Mouse (Mus musculus) embryonic facial prominence, embryonic 15.5 days (tissue): Measurements from ENCODE around the gene Gpn3. TPM values are rescaled to one million over a fixed set of nuclear protein-coding genes. Genes with fewer than 3 reads are reported as not detected.
A peak's percentile ranks its signal among the peaks of the same experiment; 100 is the strongest.
"Not testable (repeated sequence)": the region's sequence is repeated elsewhere in the genome, so short reads cannot be mapped to it uniquely, and the experiment has no call there.

Experiments
- ATAC-seq: fragments of 200-750 bp; cut with Nextera tagmentation; 2 replicates; pipeline ENCODE4 v1.8.0; 2017; ENCODE audit warnings: low read depth, moderate TSS enrichment; ENCODE audit not compliant: insufficient number of reproducible peaks, low FRiP score, low TSS enrichment
- H3K27ac ChIP-seq: fragments of 300-500 bp; sonication (generic); replicated peaks from 2 replicates; pipeline ENCODE4 v1.5.1; 2015; ENCODE audit warnings: mild to moderate bottlenecking, inconsistent platforms
- H3K27me3 ChIP-seq: fragments of 300-500 bp; sonication (generic); 2 replicates; pipeline ENCODE4 v1.6.1; 2015; ENCODE audit warnings: inconsistent platforms
- H3K36me3 ChIP-seq: fragments of 300-500 bp; sonication (generic); 2 replicates; pipeline ENCODE4 v1.6.1; 2015; ENCODE audit warnings: mild to moderate bottlenecking, inconsistent platforms
- H3K4me1 ChIP-seq: fragments of 300-500 bp; sonication (generic); 2 replicates; pipeline ENCODE4 v1.6.1; 2015; ENCODE audit warnings: inconsistent platforms
- H3K4me2 ChIP-seq: fragments of 300-500 bp; sonication (generic); replicated peaks from 2 replicates; pipeline ENCODE4 v1.6.1; 2015; ENCODE audit warnings: mild to moderate bottlenecking, inconsistent platforms
- H3K4me3 ChIP-seq: fragments of 300-500 bp; sonication (generic); replicated peaks from 2 replicates; pipeline ENCODE4 v1.5.1; 2015; ENCODE audit warnings: mild to moderate bottlenecking, inconsistent platforms
- H3K9ac ChIP-seq: fragments of 300-500 bp; sonication (generic); 2 replicates; pipeline ENCODE4 v1.6.1; 2015; ENCODE audit warnings: inconsistent platforms
- H3K9me3 ChIP-seq: fragments of 300-500 bp; sonication (generic); replicated peaks from 2 replicates; pipeline ENCODE4 v1.6.1; 2016; ENCODE audit warnings: inconsistent platforms
- WGBS: fragments of 180-500 bp; shearing (Covaris S2); methylation state at CpG from one replicate; pipeline ENCODE4 v1.1.7; 2015; 5-methylcytosine and 5-hydroxymethylcytosine counted together
- polyA plus RNA-seq: library from polyadenylated mRNA; unstranded; fragments of >200 nt; fragmentation: Nextera tagmentation; extraction: Ambion mirVana; gene quantifications from 2 replicates; pipeline ENCODE4 v1.2.1, GENCODE M21; 2015

Gene Gpn3
- polyA plus RNA-seq, 1 experiment from 2014 or later, result 61.3 TPM

DNA sequence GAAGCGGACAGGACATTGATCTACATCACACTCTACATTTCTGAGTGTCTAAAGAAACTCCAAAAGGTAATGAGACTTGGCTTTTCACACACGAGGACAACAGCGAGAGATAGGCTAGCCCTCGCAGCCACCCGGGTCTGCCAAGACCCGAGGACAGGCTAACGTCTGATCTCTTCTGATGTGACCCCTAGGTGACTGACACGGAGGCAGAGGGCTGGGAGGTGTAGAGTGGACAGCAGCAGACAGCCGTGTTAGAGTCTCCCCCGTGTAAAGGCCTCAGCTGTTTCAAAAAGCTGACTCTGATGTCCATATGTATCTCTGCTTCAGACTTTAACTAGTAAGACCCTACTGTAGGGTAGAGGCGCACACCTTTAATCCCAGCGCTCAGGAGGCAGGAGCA lies 31.7 kb downstream of the Gpn3 start:
- Histone ChIP-seq H3K4me3 (no peak overlapping the region), H3K27me3 (no peaks in the 10 kb centered on the region), H3K36me3 (peaks cover 79% of the 10 kb centered on the region), H3K9ac (no peak overlapping the region), H3K4me1 (no peaks in the 10 kb centered on the region), H3K27ac (no peak overlapping the region), H3K4me2 (no peak overlapping the region), H3K9me3 (no peaks in the 10 kb centered on the region)
- no peak for ATAC-seq
- 89% methylated on average over 12 of the region's 12 CpGs for WGBS

DNA sequence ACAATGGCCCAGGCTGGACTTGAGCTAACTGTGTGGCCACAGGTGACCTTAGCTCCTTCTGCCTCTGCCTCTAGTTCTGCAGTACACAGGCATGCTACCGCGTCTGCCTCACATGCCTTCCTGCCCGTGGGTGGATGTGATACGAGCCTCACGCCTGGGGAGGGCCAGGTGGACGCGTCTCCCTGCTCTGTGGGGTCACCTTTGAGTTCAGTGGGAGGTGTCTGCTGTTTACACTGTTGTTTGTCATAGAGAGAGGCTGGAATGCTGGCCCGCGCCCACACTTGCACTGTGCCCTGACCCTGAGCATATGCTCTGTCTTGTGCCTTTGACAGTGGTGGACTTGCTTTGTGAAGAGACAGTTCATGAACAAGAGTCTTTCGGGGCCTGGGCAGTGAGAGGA lies 33.9 kb downstream of the Gpn3 start:
- WGBS, result 92% methylated on average over 10 of the region's 10 CpGs
- H3K4me3 ChIP-seq, result no peak overlapping the region
- H3K27me3 ChIP-seq, result no peaks in the 10 kb centered on the region
- ATAC-seq, result no peak
- no peak overlapping the region for H3K4me2 ChIP-seq
- H3K9me3 ChIP-seq, result no peaks in the 10 kb centered on the region
- H3K27ac ChIP-seq, result no peak overlapping the region
- H3K4me1 ChIP-seq, result no peaks in the 10 kb centered on the region
- H3K9ac ChIP-seq, result no peak overlapping the region
- H3K36me3 ChIP-seq, result peaks cover 78% of the 10 kb centered on the region

DNA sequence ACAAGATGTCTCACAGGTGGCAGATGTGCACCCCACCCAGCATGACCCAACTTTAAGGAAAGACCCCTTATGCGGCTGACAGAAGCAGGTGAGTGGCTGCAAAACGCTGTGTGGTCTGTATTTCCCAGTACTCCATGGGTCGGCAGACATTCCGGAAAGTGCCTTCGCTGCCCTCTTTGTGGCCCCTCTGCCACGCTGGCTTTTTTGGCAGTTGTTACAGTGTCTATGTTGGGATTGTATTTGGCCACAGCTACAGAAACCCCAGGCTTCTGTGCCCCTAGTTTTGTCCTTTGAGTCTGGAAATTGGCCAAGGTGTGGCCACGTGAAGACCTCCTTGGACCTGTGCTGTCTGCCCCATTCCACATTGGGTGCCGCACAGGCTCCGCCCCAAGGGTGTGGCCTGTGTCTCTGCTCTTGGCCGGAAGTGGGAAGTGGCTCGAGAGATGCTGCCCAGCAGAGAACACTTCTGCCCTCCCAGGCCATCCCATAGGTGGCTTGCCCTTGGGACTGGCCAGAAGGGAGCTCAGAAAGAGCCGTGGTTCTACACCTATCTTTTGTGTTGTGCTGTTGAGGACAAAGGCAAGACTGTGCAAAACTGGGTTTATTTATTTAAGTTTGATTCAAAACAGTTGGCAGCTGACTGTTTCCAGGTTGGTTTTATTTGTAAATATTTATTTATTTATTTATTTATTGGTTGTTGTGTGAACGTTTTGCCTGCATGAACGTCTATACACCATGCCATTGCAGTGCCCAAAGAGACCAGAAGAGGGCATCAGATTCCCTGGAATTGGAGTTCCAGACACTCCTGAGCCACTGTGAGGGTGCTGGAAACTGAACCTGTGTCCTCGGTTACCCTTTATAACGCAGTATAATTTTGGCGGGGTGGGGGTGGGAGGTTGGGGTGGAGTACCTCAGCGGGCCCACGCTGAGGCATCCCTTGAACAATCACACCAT lies 38.3 kb downstream of the Gpn3 start:
- Histone ChIP-seq H3K27ac (no peak overlapping the region), H3K36me3 (peaks cover 39% of the 10 kb centered on the region), H3K4me1 (peaks cover 2% of the 10 kb centered on the region; the same call in 1 of the 2 replicates), H3K27me3 (no peaks in the 10 kb centered on the region), H3K4me3 (no peak overlapping the region), H3K9me3 (no peaks in the 10 kb centered on the region), H3K9ac (no peak overlapping the region), H3K4me2 (no peak overlapping the region)
- 86% methylated on average over 19 of the region's 19 CpGs for WGBS
- ATAC-seq, result no peak

DNA sequence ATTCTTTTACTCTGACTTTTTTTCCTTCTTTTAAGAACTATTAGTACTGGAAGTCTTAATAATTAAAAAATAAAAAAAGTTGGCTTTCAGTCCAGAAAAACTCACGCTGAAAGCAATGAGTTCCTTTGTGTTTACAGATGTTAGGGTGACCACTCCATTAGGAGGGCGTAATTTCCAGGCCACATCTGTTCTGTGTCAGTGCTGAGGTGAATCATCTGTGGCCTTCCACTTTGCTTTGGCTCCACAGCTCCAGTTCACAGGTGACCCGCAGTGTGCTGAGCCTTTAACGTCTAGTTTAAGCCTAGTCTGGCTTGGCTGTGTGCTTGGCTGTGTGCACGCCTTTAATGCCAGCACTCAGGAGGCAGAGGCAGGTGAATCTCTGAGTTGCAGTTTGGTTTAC lies 40.2 kb downstream of the Gpn3 start:
- no peak overlapping the region for H3K9ac ChIP-seq
- no peak overlapping the region for H3K4me2 ChIP-seq
- H3K4me3 ChIP-seq, result no peak overlapping the region
- 68% methylated on average over 5 of the region's 5 CpGs for WGBS
- peaks cover 2% of the 10 kb centered on the region; the same call in 1 of the 2 replicates for H3K4me1 ChIP-seq
- H3K36me3 ChIP-seq, result peaks cover 20% of the 10 kb centered on the region
- no peak for ATAC-seq
- no peaks in the 10 kb centered on the region for H3K9me3 ChIP-seq
- H3K27me3 ChIP-seq, result no peaks in the 10 kb centered on the region
- no peak overlapping the region for H3K27ac ChIP-seq

DNA sequence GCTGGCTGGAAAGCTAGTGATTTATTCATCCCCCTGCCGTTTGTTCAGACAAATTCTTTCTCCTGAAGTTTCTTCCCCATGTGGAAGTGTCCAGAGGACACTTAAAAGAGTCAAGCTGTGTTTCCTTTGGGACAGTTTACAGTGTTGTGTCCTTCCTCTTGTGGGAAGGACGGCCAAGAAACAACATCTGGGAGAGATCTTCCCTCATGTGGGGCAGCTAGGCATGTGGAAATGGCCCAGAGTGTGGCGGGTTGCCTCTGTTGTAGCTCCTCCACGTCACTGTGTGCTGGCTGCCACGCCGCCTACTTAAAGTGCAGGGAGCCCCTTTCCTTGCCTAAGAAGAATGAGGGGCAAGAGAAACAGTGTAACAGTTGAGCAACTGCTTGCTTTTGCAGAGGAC lies 41.1 kb downstream of the Gpn3 start:
- Histone ChIP-seq H3K36me3 (peaks cover 13% of the 10 kb centered on the region; the same call in 1 of the 2 replicates), H3K27ac (0 out of 2 replicates have a peak overlapping the region, but pooled peaks have one; percentile 29), H3K4me1 (peaks cover 2% of the 10 kb centered on the region; the same call in 1 of the 2 replicates), H3K9me3 (no peaks in the 10 kb centered on the region), H3K9ac (no peak overlapping the region), H3K4me3 (no peak overlapping the region), H3K27me3 (no peaks in the 10 kb centered on the region), H3K4me2 (no peak overlapping the region)
- 45% methylated on average over 6 of the region's 6 CpGs for WGBS
- ATAC-seq, result no peak

DNA sequence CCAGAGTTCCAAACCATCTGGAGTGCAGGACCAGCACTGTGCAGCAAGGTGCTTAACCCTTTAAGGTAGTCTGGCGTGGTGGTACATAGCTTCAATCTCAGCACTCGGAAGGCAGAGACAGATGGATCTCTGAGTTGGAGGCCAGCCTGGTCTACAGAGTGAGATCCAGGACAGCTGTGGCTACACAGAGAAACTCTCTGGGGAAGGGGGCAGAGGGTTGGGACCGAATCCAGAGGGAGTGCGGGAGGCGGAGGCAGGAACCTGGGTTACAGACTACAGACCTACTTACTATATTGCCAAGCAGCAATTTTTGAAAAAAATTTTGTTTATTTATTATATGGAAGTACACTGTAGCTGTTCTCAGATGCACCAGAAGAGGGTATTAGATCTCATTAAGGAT lies 42.7 kb downstream of the Gpn3 start:
- peaks cover 13% of the 10 kb centered on the region; the same call in 1 of the 2 replicates for H3K36me3 ChIP-seq
- H3K27ac ChIP-seq, result no peak overlapping the region
- no peak overlapping the region for H3K4me2 ChIP-seq
- peaks cover 2% of the 10 kb centered on the region; the same call in 1 of the 2 replicates for H3K4me1 ChIP-seq
- H3K27me3 ChIP-seq, result no peaks in the 10 kb centered on the region
- ATAC-seq, result no peak
- no peak overlapping the region for H3K9ac ChIP-seq
- H3K9me3 ChIP-seq, result no peaks in the 10 kb centered on the region
- no peak overlapping the region for H3K4me3 ChIP-seq
- 90% methylated on average over 5 of the region's 5 CpGs for WGBS

DNA sequence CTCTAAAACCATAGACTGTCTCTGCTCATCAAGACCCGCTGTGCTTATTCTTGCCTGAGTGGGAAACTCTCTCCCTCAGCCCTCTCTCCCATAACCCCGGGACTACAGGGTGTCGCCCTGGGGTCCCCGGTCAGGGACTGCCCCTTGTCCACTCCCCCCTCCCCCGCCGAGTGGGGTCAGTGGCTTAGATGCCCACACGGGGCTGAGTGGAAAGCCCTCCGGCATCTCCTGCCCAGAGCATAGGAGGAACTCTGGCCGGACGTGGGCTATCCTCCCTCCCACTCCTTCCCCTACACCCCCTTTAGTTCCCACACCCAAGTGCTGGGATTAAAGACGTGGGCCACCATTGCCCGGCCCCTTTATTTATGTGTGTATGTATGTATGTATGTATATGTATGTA lies 43.8 kb downstream of the Gpn3 start:
- ATAC-seq, result peak; percentile 65; the same call in 1 of the 2 replicates
- Histone ChIP-seq H3K4me1 (peaks cover 2% of the 10 kb centered on the region; the same call in 1 of the 2 replicates), H3K27me3 (no peaks in the 10 kb centered on the region), H3K4me2 (no peak overlapping the region), H3K27ac (no peak overlapping the region), H3K4me3 (no peak overlapping the region), H3K9ac (no peak overlapping the region), H3K9me3 (no peaks in the 10 kb centered on the region), H3K36me3 (peaks cover 4% of the 10 kb centered on the region; the same call in 1 of the 2 replicates)
- 81% methylated on average over 12 of the region's 12 CpGs for WGBS

DNA sequence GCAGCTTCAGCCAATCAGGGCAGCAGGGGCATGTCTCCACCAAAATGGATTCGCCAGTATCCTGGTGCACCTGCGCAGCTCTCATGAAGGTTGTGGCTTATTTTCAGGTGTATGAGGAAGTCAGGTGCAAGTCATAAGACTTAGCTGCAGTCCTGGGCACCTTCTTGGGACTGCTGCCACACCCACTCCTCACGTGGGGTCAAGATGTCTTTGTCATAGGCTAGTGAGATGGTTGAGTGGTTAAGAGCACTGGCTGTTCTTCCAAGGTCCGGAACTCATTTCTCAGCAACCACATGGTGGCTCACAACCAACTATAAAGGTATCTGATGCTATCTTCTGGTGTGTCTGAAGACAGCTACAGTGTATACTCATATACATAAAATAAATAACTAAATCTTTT lies 49.0 kb downstream of the Gpn3 start:
- not testable (repeated sequence) for H3K9ac ChIP-seq, ATAC-seq, H3K4me2 ChIP-seq, H3K27me3 ChIP-seq, H3K4me3 ChIP-seq, H3K9me3 ChIP-seq, H3K27ac ChIP-seq, H3K36me3 ChIP-seq
- 71% methylated on average over 4 of the region's 4 CpGs for WGBS
- H3K4me1 ChIP-seq, result peaks cover 22% of the 10 kb centered on the region

DNA sequence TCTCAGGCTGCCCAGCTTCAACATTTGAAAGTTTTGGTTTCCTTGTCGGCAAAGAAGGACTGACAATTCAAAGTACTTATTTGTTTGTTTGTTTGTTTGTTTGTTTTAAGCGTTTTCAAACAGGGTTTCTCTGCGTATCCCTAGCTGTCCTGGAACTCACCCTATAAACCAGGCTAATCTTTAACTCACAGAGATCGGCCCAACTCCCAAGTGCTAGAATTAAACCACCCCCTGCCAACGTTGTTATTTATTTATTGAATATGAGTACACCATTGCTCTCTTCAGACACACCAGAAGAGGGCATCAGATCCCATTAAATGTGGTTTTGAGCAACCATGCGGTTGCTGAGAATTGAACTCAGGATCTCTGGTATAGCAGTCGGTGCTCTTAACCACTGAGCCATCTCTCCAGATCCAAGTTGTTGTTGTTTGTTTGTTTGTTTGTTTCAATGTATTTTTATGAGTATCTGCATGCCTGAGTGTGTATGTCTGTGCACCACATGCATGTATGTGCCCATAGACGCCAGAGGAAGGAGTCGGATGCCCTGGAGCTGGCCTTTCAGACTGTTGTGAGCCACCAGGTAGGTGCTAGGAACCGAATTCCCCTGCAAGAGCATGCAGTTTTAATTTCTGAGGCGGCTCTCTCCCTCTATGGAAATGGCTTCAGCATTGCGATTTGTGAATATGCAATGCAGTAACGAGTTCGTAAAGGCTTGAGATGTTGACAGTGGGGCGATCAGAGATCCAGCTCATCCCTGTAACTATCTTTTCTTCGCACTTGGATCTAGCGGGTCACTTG lies 49.8 kb downstream of the Gpn3 start, which contains the start of gene Anapc7:
Gene Anapc7 (plus strand): TSS at position 423 of the 798 bp plus-strand sequence.
- WGBS, result 21% methylated on average over 17 of the region's 17 CpGs
- Histone ChIP-seq H3K36me3 (0 out of 2 replicates have a peak, but pooled peaks cover 6% of the 10 kb centered on the region), H3K4me3 (peak within 1 kb of the TSS; percentile 96), H3K9ac (peak within 1 kb of the TSS; percentile 91), H3K27ac (peak within 1 kb of the TSS; percentile 92), H3K4me2 (peak within 1 kb of the TSS; percentile 83), H3K9me3 (no peaks in the 10 kb centered on the region), H3K27me3 (no peaks in the 10 kb centered on the region), H3K4me1 (peaks cover 22% of the 10 kb centered on the region)
- ATAC-seq, result peak; percentile 39

DNA sequence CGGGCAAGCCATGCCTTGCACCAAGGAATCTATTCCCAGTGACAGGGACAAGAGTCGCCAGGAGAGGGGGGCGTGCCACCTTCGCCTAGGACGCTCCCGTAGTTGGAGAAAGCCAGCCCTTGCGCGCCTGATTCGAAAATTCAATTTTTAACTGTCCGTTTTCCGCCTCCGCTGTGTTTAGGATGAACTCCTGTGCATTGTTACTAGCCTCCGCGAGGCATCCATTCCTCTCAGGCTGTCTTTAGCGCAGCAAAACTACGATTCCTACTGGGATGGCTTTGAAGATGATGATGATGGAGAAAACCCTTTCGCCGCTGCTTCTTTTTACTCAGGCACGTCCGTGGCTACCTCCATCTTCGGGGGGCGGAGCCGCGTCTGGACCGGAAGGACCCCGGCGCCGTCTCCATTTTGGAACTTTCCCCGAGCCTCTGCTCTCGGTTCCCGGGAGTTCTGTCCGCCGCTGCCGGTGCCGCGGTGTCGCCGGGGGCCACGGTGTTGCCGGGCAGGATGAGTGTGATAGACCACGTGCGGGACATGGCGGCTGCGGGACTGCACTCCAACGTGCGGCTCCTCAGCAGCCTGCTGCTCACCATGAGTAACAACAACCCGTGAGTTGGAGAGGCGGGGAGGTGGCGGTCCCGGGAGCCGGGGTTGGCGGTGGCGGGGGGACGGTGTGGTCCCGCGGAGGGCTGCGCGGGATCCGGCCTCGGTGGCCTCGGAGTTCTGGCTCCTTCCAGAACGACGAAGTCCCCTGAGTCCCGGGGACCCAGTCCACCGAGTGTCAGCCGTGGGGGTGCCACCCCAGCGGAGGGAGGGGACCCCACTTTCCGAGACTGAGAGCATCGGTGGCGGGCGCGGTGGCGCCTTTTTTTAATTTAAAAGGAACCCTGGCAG lies 50.6 kb downstream of the Gpn3 start:
- under 1% methylated on average over 73 of the region's 73 CpGs for WGBS
- 0 out of 2 replicates have a peak, but pooled peaks cover 6% of the 10 kb centered on the region for H3K36me3 ChIP-seq
- peak overlapping the region; percentile 96 for H3K4me3 ChIP-seq
- H3K9me3 ChIP-seq, result no peaks in the 10 kb centered on the region
- H3K27me3 ChIP-seq, result no peaks in the 10 kb centered on the region
- peak overlapping the region; percentile 91 for H3K9ac ChIP-seq
- ATAC-seq, result peak; percentile 88
- H3K4me2 ChIP-seq, result peak overlapping the region; percentile 83
- H3K27ac ChIP-seq, result peak overlapping the region; percentile 92
- H3K4me1 ChIP-seq, result peaks cover 22% of the 10 kb centered on the region
